Mouse (Mus musculus) CD8-positive naive resting alpha-beta T cell, adult 2 months (primary cell): Measurements from ENCODE around the gene Pear1.

Experiments used
- DNase-seq, 2 experiments: peaks; one replicate each; pipeline ENCODE4 v3.0.0; 2022; ENCODE audit warnings: low read depth in 2 of 2, low spot score in 2 of 2

The Pear1 gene

GRCm38 (mm10) chr3:87733984-87734761, 89.9 kb downstream of the Pear1 start:
- DNase-seq, result no peak

- DNase-seq, result no peak
Measured at GRCm38 (mm10) chr3:87733098-87733497, 91.0 kb downstream of the Pear1 start.

GRCm38 (mm10) chr3:87728696-87729095, 95.4 kb downstream of the Pear1 start:
- DNase-seq, result no peak

- no peak for DNase-seq
Measured at GRCm38 (mm10) chr3:87726191-87726590, 97.9 kb downstream of the Pear1 start.

- no peak for DNase-seq
Measured at GRCm38 (mm10) chr3:87725396-87726160, 98.5 kb downstream of the Pear1 start.

GRCm38 (mm10) chr3:87724556-87724955, 99.5 kb downstream of the Pear1 start:
- DNase-seq, result no peak

- DNase-seq, result no peak
Measured at GRCm38 (mm10) chr3:87718525-87718924, 105.6 kb downstream of the Pear1 start.
